Mouse (Mus musculus): ENCODE results near the gene Cbx7. TPM values are rescaled to one million over a fixed set of nuclear protein-coding genes. Genes with fewer than 3 reads are reported as not detected.
"Not testable (repeated sequence)": the region's sequence is repeated elsewhere in the genome, so short reads cannot be mapped to it uniquely, and the experiment has no call there.

Cbx7 gene
- total RNA-seq, 2 experiments from 2014 or later, result 12.8 to 15.1 TPM

DNA sequence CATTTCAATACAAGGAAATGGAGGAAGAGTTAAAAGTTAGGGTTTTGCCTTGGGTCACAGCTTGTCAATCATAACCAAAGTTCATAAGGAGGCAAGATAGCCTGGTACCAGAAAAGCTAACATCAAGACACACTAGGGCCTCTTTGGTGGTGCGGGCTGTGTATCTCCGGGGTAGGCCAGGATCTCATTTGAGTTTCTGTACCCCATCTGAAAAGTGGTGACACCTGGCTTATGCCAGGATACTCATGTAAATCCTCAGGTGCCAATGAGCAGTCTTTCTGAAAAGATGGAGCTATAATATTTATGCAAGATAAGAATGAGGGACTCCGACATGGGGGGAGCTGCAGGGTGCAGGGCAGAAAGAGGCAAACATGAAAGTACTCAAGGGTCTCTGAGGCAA, 42.6 kb downstream of the Cbx7 start:
- DNase-seq (ENCODE audit: low spot score in 2 of 2), result no peak

DNA sequence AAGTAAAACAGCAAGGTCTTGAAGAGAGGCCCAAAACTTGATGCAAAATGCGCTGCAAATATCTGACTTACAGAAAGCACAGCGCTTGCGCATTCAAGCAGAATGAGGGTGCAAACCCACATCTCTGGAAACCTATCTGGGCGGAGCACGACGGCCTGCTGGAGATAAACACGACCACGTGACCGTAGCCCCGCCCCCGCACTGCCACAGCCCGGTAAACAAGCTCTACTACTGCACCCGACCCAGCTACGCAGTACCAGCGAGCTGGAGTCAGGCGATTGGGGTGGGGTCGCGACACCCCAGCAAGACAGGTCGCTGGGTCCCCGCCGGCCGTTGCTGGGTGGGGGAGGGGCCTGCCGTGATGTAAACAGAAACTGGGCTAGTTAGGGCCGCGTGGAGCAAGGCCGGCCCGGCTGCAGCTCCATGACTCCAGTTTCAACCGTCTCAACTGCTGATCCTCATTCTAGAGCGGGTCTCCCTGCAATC, 43.2 kb downstream of the Cbx7 start:
- peak; percentile 86 to 93 for DNase-seq (ENCODE audit: low spot score in 2 of 2)

DNA sequence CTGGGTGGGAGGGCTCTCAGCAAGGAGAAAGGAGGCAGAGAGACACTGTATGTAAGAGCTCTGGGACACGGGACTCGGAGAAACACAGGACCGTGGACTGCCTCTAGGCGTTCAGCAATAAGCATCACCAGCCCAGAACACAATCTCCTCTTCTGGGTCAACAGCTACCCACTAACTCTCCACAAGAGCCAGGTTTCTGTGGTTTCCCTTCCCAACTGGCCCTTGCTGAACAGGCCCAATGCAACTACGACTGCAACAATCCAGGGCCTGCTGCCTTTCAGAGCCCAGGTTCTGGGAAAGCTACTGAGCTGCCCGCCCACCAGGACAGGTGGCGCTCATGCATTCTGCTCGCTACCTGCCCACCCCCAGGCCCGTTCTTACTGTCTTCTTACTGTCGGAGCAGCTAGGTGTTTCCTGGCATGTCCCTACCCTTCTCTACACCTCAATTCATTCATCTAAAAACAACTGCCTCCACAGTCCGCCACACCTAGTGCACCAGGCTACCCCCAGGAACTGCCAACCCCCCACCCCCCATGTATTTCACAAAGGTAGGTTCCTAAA, 44.0 kb downstream of the Cbx7 start:
- no peak for DNase-seq (ENCODE audit: low spot score in 2 of 2)

DNA sequence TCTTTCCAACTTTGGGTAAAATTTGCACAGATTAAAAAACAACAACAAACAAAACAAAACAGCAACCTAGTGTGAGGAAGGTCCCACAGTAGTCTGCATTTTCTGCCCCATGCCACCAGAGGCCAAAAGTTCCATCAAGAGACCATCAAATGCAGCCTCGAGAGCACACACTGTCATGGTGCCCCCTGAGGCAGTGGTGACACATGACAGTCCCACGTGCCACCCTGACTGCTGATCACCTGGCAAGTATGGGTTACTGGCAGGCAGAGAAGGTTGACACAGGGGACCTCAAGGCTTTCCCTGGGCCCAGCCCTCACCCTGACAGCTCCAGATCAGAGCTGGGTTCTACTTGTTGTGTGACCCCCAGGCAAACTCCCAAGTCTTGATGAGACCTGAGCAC, 51.1 kb downstream of the Cbx7 start:
- DNase-seq (ENCODE audit: low spot score in 2 of 2), result no peak

DNA sequence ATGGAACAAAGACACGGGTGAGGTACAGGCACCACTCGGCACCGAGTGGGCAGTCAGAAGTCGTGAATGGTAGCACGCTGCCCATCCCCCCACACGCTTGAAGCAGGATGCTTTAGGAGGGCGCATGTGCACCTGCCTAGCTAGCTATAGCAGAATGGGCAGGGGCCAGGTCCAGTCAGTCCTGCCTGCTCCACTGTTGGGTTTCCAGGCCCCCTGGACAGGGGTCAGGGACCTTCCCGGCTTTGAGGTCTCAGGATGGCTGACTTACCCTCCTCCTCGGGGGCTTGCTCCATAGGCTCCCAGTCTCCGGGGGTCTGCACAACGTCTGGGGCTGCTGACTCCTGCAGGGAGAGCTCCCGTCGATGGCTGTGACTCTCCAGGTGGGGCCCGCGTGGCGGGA, 52.4 kb downstream of the Cbx7 start:
- no peak for DNase-seq (ENCODE audit: low spot score in 2 of 2)

DNA sequence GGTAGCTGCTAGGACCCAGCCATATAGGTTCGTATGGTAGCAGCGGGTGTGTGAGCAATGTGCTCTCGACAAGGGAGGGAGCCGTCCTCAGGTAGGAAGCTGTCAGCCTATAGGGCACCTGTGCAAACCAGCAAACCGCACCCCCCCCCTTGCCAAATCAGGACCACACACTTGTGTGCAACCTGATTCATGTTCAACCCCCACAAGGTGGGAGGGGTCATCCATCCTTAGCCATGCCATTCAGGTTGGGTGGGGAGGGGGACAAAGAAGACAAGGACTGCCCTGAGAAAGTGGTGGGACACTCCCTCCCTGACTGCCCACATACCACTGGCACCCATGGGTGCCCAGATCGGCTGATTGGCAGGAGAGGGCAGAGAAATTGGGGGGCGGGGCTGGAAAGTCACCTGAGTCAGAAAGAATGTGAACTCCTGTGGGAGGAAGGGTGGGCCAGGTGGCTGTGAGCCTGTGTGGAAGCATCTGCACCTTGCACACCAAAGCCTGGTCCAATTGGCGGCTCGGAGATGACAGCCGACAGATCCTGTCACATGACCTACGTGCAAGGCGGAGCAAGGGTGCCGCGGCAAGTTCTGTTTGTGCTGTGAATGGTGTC, 53.7 kb downstream of the Cbx7 start:
- no peak for DNase-seq (ENCODE audit: low spot score in 2 of 2)

DNA sequence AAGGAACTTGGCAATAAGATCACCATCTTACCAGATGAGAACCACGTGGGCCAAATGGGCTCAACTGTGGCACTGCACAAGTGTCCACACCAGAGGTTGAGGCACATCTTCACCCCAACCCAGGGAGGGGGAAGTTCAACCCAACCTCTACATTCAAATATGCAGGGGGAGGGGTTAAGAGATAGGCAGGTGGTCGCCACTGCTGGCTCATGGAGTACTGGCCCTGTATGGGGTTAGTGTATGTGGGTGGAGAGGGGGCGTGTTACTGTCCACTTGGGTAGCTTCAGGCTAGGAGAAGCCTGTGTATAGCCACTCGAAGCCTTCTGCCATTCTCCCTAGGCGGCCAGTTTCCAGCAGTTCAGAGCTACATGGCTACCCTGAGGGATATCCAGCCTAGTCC, 54.8 kb downstream of the Cbx7 start:
- no peak for DNase-seq (ENCODE audit: low spot score in 2 of 2)

DNA sequence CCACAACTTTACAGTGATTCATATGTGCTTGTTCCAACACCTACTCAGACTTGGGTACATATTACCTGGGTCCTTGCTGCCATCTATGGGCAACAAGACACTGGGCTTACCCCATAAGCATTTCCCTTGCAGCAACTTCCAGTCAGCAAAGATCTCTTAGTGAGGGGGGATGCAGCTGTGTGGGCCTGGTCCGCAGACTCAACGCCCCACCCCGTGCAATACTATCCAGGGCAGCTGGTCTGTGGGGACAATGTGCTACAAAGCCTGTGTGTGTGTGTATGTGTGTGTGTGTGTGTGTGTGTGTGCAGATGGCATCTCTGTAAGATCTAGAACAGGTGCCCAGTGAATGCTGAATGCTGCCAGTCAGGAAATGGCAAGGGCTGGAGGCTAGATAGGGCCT, 56.6 kb downstream of the Cbx7 start:
- peak in 1 of 2 experiments; percentile 52 for DNase-seq (ENCODE audit: low spot score in 2 of 2)

DNA sequence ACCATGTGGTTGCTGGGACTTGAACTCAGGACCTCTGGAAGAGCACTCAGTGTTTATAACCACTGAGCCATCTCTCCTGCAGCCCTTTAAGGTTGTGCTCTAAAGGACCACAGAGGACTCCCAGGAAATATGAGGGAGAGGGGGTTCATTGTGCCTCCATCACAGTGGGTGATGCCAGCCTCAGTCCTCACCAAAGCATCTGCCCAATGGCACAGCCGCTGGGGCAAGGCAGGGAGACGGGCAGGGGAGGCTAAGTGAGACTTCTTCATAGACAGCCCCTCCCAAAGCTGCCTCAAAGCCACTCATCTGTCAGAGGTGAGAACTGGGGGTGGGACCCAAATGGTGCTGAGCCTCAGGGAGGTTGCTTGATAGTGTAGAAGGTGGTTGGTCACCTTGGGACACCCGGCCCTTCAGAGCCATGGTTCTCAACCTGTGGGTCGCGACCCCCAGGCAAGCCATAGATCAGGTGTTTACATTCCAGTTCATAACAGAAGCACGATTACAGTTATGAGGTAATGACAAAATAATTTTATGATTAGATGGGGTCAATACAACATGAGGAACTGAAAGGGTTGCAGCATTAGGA, 57.1 kb downstream of the Cbx7 start:
- DNase-seq (ENCODE audit: low spot score in 2 of 2), result no peak

DNA sequence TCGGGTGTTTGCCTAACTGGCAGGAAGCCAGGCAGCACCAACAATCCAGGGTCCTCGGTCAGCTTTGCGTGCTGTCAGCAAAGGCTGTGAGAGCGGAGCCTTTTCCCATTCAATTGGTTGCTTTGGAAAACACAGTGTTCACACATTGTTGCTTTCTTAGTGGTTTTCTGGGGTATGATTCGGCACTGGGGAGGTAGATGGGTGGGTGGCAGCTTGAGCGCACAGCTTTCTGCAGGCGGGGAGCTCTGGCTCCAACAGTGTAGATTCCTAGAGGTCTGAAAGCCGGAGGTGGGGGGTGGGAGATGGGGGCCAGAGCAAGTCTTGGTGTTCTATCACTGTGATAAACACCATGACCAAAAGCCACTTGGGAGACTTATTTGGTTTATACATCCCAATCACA, 59.6 kb downstream of the Cbx7 start:
- DNase-seq (ENCODE audit: low spot score in 2 of 2), result peak in 1 of 2 experiments; percentile 26

DNA sequence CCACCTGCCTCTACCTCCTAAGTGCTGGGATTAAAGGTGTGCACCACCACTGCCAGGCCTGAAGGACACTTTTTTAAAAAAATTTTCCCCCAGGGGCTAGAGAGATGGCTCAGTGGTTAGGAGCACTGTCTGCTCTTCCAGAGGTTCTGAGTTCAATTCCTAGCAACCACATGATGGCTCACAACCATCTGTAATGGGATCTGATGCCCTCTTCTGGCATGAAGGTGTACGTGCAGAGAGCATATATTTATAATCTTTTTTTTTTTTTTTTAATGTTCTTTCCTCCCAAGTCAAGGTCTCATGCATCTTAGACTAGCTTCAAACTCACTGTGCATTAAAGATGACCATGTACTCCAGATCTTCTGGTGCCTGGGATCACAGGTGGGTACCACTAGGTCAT, 60.1 kb downstream of the Cbx7 start:
- DNase-seq (ENCODE audit: low spot score in 2 of 2), result not testable (repeated sequence)

DNA sequence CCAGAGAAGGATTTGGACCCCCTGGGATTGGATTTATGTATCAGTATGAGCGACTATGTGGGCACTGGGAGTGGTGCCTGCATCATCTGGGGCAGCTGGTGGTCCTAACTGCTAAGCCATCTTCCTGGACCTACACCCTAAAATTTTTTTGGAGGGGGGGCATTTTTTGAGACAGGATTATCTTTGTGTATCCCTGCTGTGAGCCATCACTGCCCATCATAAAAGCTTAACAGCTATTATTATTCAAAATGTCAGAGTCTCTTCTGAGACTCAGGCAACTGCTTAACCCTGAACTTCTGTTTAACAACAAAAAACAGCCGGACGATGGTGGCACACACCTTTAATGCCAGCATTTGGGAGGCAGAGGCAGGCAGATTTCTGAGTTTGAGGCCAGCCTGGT, 61.9 kb downstream of the Cbx7 start:
- not testable (repeated sequence) for DNase-seq (ENCODE audit: low spot score in 2 of 2)

DNA sequence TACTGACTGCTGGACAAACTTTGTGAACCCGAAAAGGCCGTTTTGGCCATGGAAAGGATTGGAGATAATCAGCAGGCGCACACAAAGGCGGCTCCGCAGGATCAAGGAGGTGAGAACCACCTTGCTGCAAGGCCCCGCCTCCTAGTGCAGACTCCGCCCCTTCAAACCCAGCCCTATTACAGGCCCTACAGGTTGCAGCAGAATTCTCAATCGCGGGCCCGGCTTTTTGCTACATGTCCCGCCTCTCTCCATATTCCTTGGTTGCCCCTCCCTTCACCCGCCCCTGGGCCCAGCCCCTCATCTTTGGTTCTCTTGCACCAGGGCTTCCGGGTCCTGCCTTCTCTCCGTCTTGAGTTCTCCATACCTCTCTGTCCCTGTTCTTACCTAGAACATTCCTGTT, 64.1 kb downstream of the Cbx7 start:
- DNase-seq (ENCODE audit: low spot score in 2 of 2), result no peak

DNA sequence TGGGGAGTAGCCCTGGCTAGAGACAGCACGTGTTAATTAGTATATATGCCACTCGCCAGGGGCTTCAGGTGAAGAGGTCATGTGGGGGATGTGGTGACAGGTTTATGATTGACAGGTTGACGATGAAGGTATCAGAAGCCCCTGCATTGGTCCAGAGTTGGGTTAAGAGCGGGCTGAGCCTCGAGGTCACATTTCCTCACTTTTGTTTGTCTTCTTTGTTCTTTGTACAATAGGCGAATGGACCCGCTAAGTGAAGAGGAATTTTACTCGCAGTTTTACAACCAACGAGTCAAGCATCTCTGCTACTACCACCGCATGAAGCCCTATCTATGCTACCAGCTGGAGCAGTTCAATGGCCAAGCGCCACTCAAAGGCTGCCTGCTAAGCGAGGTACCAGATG, 65.7 kb downstream of the Cbx7 start:
- DNase-seq (ENCODE audit: low spot score in 2 of 2), result no peak

DNA sequence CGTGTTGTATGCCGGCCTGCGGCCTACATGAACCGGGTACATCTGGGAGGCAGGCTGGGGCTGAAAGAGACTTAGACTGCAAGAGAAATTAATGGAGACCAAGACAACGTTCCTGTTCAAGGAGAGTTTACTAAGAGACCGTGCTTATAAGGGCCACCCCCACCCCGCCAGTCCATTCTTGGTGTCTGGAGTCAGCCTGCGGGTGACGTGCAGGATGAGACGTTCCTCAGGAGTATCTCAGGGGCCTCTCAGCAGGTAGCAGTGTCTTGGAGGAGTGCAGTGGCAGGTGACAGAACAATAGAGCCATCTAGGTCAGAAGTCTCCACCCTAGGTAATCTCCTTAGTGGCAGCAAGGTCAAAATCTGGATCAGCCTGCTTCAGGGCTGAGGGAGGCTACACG, 66.2 kb downstream of the Cbx7 start:
- not testable (repeated sequence) for DNase-seq (ENCODE audit: low spot score in 2 of 2)

DNA sequence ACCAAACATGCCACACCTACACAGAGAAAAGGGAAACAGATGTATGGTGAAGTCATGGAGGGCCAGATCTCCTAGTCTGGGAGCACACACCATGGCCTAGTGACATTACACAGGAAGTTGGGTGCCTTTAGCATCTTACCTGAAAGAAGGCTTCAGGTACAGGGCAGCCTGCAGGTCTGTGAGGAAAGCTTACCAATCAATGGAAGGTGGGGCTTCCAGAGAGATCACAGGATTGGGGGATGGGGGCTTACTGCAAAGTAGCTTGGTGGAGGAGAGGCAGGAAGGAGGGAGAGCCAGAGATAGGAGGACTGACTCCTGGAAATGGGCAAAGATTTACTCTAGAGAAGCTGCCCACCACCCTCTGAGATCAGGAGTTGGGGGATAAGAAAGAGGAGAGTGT, 67.0 kb downstream of the Cbx7 start:
- no peak for DNase-seq (ENCODE audit: low spot score in 2 of 2)

DNA sequence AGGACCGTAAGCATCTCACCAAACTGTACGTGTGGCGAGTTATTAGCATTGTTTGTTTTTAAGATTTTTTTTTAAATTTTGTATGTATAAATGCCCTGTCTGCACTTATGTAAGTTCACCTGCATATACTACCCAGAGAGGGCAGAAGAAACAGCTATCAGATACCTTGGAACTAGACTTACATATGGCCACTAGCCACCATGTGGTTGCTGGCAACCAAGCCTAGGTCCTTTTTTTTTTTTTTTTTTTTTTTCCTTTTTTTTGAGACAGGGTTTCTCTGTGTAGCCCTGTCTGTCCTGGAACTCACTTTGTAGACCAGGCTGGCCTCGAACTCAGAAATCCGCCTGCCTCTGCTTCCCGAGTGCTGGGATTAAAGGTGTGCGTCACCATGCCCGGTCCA, 67.8 kb downstream of the Cbx7 start:
- DNase-seq (ENCODE audit: low spot score in 2 of 2), result not testable (repeated sequence)

DNA sequence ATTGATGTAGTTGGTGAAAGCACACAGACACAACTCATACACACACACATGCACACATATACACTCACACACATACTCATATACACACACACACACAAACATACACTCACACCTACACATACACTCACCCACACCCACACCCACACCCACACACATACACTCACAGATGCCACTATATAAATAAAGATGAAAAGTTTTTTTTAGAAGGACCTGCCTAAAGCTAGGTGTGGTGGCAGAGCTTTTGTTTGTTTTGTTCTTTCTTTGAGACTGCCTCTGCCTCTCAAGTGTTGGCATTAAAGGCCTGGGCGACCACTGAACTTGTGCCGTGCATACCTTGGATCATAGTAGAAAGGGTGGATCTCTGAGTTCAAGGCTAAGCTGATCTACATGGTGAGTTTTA, 69.5 kb downstream of the Cbx7 start:
- no peak for DNase-seq (ENCODE audit: low spot score in 2 of 2)

DNA sequence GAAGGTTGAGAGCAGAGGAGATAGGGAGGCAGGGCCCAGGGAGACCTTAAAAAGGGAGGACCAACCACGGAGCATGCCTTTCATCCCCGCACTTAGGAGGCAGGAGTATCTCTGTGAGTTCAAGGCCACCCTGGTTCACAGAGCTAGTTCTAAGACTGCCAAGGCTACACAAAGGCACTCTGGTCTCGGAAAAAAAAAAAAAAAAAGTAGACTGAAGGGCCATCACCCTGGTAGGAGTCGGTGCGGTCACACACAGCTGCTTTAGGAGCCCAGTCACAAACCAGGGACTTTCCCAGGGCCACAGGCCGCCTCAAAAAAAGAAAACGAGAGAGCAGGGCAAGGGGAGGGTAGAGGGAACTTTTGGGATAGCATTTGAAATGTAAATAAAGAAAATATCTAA, 70.2 kb downstream of the Cbx7 start:
- DNase-seq (ENCODE audit: low spot score in 2 of 2), result no peak

DNA sequence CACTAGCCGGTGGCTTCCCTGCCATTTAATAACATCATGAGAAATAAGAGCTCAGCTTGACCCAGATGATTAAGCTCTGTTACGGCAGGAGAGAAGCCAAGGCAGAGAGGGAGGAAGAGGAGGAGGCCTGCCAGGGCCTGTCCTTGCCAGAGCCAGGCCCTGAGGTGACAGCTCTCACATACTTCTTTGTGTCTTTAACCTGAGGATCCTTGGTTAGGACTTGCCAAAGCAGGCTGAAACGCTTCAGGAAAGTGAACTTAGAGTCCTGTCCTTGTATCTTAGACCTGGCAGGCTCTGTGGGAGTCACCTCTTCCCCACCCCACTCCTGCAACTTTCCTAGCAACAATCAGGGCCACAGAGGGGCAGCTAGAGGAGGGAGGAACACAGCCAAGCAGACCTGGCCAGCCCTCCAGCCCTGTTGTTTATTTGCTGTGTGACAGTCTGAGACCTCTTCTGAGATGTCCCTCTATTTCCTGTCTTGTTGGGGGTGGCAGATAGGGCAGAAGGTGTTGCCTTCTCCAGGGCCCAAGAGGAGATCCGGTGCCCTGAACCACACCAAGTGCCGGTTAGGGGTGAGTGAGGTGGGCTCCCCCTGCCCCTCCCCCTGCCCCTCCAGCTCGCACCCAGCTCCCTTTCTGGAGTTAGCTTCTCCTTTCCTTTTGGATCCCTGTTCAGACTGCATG, 71.0 kb downstream of the Cbx7 start:
- DNase-seq (ENCODE audit: low spot score in 2 of 2), result no peak

DNA sequence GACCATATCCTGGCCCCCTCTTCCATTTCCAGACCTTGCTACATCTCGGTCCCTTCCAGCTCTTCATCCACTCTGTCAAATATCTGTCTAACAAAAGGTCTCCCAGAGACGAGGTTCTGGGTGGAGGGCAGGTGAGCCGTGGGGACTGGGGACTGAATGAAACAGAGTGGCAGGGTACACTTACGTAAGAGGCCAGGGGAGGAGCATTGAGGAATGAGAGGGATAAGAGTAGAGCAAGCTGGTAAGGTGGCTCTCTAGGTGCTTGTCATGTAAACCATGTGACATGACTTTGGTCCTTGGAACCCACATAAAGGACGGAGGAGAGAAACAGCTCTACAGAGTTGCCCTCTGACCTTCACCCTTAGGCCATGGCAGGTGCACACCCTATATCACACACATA, 71.9 kb downstream of the Cbx7 start:
- no peak for DNase-seq (ENCODE audit: low spot score in 2 of 2)

DNA sequence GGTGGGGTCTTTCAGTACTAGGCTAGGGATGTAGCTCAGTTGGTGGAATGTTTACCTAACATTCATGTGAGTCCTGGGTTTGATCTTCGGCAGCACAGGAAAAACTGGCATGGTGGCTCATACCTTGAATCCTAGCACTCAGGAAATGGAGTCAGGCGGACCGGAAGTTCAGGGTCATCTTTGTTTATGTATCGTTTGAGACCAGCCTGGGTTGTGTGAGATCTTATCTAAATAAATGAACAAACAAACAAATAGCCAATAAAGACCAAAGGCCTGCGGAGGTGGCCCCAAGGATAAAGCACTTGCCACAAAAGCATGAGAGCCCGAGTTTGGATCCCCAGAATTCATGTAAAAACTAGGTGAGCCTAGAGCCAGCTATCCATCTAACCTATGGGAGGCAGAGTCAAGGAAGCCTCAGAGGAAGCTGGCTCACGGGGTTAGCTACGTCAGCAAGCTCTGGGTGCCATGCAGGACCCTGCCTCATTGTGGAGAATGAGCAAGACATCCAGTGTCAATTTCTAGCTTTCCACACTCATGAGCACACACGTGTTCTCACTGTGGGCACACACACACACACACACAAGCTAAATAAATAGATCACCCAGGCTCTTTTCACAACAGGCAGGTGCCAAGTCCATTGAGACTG, 74.7 kb downstream of the Cbx7 start:
- DNase-seq (ENCODE audit: low spot score in 2 of 2), result no peak
